Comparison of ENCODE assay signal across 13 mouse cellular contexts in the genomic region with DNA sequence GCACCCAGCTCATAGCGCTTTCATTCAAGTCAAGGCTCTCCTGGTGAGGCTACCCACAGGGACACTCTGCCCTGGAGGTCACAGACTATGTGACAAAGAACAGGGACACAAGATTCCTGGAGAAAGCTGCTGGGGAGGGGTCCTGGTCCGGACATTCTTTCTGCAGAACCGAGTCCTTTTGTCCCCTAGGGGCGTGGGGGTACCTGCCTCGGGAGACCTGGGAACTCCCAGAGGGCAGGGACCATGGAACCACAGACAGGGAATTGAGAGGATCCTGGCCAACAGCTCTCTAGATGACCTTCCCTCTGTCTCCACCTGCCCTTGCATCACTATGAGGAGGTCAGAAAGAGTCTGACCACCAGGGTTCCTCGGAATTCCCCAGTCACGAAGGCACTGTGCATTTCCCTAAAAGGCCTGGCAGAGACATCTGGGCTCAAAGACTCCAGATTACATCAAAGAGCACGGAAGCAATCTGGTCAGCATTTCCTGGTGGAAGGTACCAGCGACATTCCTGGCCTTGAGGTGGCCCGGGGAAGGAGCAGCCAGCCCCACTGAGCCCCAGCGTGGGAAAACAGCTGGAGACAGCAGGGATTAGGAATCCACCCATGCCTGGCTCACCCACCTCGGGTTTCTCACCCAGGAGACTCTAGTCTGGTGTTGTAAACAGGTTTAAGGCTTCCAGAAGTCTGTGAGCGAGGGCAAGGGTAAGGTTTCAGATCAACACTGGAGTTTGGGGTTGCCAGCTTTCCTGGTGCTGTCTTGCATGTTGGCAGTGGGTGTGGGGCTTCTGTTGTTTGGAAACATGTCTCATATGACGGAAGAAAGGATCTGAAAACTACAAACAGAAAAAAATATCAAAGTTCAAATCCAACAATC.
DNase-seq lines count a peak whose midpoint lies in the region; ATAC-seq and TF ChIP-seq lines count a peak whose summit lies in the region.
"Had no signal": no experiment of that assay in that cellular context is flagged by ENCODE, and none has a peak within 500 bp of the region (broad histone marks: within the 10 kb centered on the region; RNA-seq: fewer than 3 reads in every experiment).

No protein-coding gene starts in this region.

- no peak for TF ChIP-seq CTCF in kidney, adult 2 months (conservative IDR thresholded peaks at IDR 0.05; ENCODE audit: insufficient read depth, insufficient read length, low read depth, low read length)

- H3K27me3 ChIP-seq in forebrain, embryonic 10.5 days (ENCODE audit: poor library complexity, severe bottlenecking), result no peaks in the 10 kb centered on the region
- no peaks in the 10 kb centered on the region for H3K27me3 ChIP-seq in forebrain, embryonic 11.5 days (ENCODE audit: control insufficient read depth, insufficient read depth, low read length)
- no peaks in the 10 kb centered on the region for H3K27me3 ChIP-seq in kidney, embryonic 14.5 days (ENCODE audit: control insufficient read depth, insufficient read depth, low read length)
- H3K27me3 ChIP-seq in kidney, adult 2 months (replicated peaks; ENCODE audit: control insufficient read depth, insufficient read depth, low read length), result no peaks in the 10 kb centered on the region
- H3K27me3 ChIP-seq in embryonic facial prominence, embryonic 12.5 days, result no peaks in the 10 kb centered on the region
- H3K27me3 ChIP-seq: forebrain, embryonic 12.5 days had no signal

- H3K4me3 ChIP-seq in forebrain, embryonic 10.5 days, result no peak overlapping the region
- no peak overlapping the region for H3K4me3 ChIP-seq in forebrain, embryonic 11.5 days (ENCODE audit: low read depth, low read length)
- H3K4me3 ChIP-seq in kidney, embryonic 14.5 days (ENCODE audit: low read length), result no peak overlapping the region
- no peak overlapping the region for H3K4me3 ChIP-seq in kidney, adult 2 months (ENCODE audit: insufficient read depth, low read depth, low read length)
- no peak overlapping the region for H3K4me3 ChIP-seq in embryonic facial prominence, embryonic 12.5 days
- H3K4me3 ChIP-seq: forebrain, embryonic 12.5 days had no signal

- no peaks in the 10 kb centered on the region for H3K36me3 ChIP-seq in forebrain, embryonic 10.5 days (replicated peaks)
- no peaks in the 10 kb centered on the region for H3K36me3 ChIP-seq in forebrain, embryonic 11.5 days (ENCODE audit: control insufficient read depth, insufficient read depth, low read length)
- no peaks in the 10 kb centered on the region for H3K36me3 ChIP-seq in kidney, embryonic 14.5 days (ENCODE audit: control insufficient read depth, insufficient read depth, low read length)
- H3K36me3 ChIP-seq in kidney, adult 2 months (ENCODE audit: control insufficient read depth, insufficient read depth, low read length), result no peaks in the 10 kb centered on the region
- no peaks in the 10 kb centered on the region for H3K36me3 ChIP-seq in embryonic facial prominence, embryonic 12.5 days
- H3K36me3 ChIP-seq: forebrain, embryonic 12.5 days had no signal

- no peak for DNase-seq in forebrain, embryonic 10.5 days (ENCODE audit: extremely low spot score, low spot score)
- no peak for DNase-seq in forebrain, embryonic 11.5 days (ENCODE audit: low spot score)
- DNase-seq in kidney, adult 2 months, result no peak
- peak; percentile 27 for DNase-seq in 3T3-L1 (ENCODE audit: low read depth, low spot score)
- no peak for DNase-seq in cerebellum, postnatal 10 days
- no peak for DNase-seq in T-cell, adult 2 months (ENCODE audit: low spot score)
- DNase-seq: cerebellum, postnatal 14 days; gastrocnemius, postnatal 25 days; thymus, postnatal 4 days had no signal

- H3K4me1 ChIP-seq in forebrain, embryonic 10.5 days, result peaks cover 63% of the 10 kb centered on the region
- peaks cover 2% of the 10 kb centered on the region; the same call in 1 of the 2 replicates for H3K4me1 ChIP-seq in forebrain, embryonic 11.5 days (replicated peaks; ENCODE audit: control insufficient read depth, insufficient read depth, low read length)
- H3K4me1 ChIP-seq in kidney, embryonic 14.5 days (ENCODE audit: control insufficient read depth, insufficient read depth, low read length), result peaks cover 52% of the 10 kb centered on the region
- H3K4me1 ChIP-seq in kidney, adult 2 months (ENCODE audit: control insufficient read depth, insufficient read depth, low read length), result peaks cover 4% of the 10 kb centered on the region; the same call in 1 of the 2 replicates
- H3K4me1 ChIP-seq in embryonic facial prominence, embryonic 12.5 days, result peaks cover 56% of the 10 kb centered on the region

- WGBS in forebrain, embryonic 10.5 days, result 61% methylated on average over 14 of the region's 14 CpGs
- 69% methylated on average over 14 of the region's 14 CpGs for WGBS in forebrain, embryonic 11.5 days
- 46% methylated on average over 14 of the region's 14 CpGs for WGBS in kidney, embryonic 14.5 days
- 52% methylated on average over 14 of the region's 14 CpGs for WGBS in kidney, adult 2 months
- WGBS in embryonic facial prominence, embryonic 12.5 days, result 37% methylated on average over 14 of the region's 14 CpGs

- ATAC-seq in forebrain, embryonic 11.5 days (replicated peaks; ENCODE audit: low FRiP score), result no peak
- no peak for ATAC-seq in kidney, embryonic 14.5 days (ENCODE audit: low FRiP score, low TSS enrichment)
- ATAC-seq in embryonic facial prominence, embryonic 12.5 days (ENCODE audit: insufficient number of reproducible peaks, insufficient read depth, low FRiP score, low TSS enrichment), result no peak
- ATAC-seq: hindbrain, postnatal 0 days had no signal

- H3K27ac ChIP-seq in forebrain, embryonic 10.5 days, result peak overlapping the region; percentile 87
- no peak overlapping the region for H3K27ac ChIP-seq in forebrain, embryonic 11.5 days (ENCODE audit: low read depth, low read length)
- H3K27ac ChIP-seq in kidney, embryonic 14.5 days (ENCODE audit: low read depth, low read length), result peak overlapping the region; percentile 60; the same call in 1 of the 2 replicates
- H3K27ac ChIP-seq in kidney, adult 2 months (ENCODE audit: insufficient read depth, low read depth, low read length), result no peak overlapping the region
- H3K27ac ChIP-seq in embryonic facial prominence, embryonic 12.5 days, result peak overlapping the region; percentile 75
- H3K27ac ChIP-seq: forebrain, embryonic 12.5 days; hindbrain, postnatal 0 days had no signal

- no peak overlapping the region for H3K4me2 ChIP-seq in forebrain, embryonic 11.5 days (ENCODE audit: low read depth, low read length, severe bottlenecking)
- H3K4me2 ChIP-seq in kidney, embryonic 14.5 days (replicated peaks; ENCODE audit: low read depth, low read length), result no peak overlapping the region
- no peak overlapping the region for H3K4me2 ChIP-seq in embryonic facial prominence, embryonic 12.5 days (replicated peaks)
- H3K4me2 ChIP-seq: forebrain, embryonic 12.5 days had no signal

- H3K9ac ChIP-seq in forebrain, embryonic 11.5 days (ENCODE audit: low read length), result no peak overlapping the region
- 0 out of 2 replicates have a peak overlapping the region, but pooled peaks have one; percentile 4 for H3K9ac ChIP-seq in kidney, embryonic 14.5 days (ENCODE audit: low read depth, low read length)
- H3K9ac ChIP-seq in embryonic facial prominence, embryonic 12.5 days, result no peak overlapping the region
- H3K9ac ChIP-seq: forebrain, embryonic 12.5 days had no signal

- TF ChIP-seq POLR2A in kidney, adult 2 months (IDR thresholded peaks at IDR 0.05; ENCODE audit: low read depth, low read length), result no peak

- no peaks in the 10 kb centered on the region for H3K9me3 ChIP-seq in forebrain, embryonic 10.5 days
- no peaks in the 10 kb centered on the region for H3K9me3 ChIP-seq in forebrain, embryonic 11.5 days (ENCODE audit: control insufficient read depth, low read length)
- H3K9me3 ChIP-seq in kidney, embryonic 14.5 days (ENCODE audit: control insufficient read depth, low read length), result no peaks in the 10 kb centered on the region
- no peaks in the 10 kb centered on the region for H3K9me3 ChIP-seq in embryonic facial prominence, embryonic 12.5 days
- H3K9me3 ChIP-seq: forebrain, embryonic 12.5 days had no signal

Comparison
In these comparisons a context has a peak if more than half of its experiments do, and no peak if none do; other contexts are left out.
1. H3K27ac ChIP-seq: peak in forebrain, embryonic 10.5 days (single experiment), kidney, embryonic 14.5 days (single experiment) and embryonic facial prominence, embryonic 12.5 days (single experiment); none in forebrain, embryonic 11.5 days (single experiment) and kidney, adult 2 months (single experiment).